Mouse (Mus musculus) limb, embryonic 13.5 days (tissue): Measurements from ENCODE around the gene Spred2. TPM values are rescaled to one million over a fixed set of nuclear protein-coding genes. Genes with fewer than 3 reads are reported as not detected.

Experiments used
- polyA plus RNA-seq: library from polyadenylated mRNA; unstranded; fragments of >200 nt; fragmentation: Nextera tagmentation; extraction: Ambion mirVana; gene quantifications from 2 replicates; pipeline ENCODE4 v1.2.1, GENCODE M21; 2015

Spred2 gene
- polyA plus RNA-seq, 1 experiment from 2014 or later = 9.2 TPM

Other genes starting within 250 kb of the Spred2 start
- gene Actr2, start 188.5 kb downstream of the Spred2 start, polyA plus RNA-seq = 119 and 120 TPM in 2 replicates